Mouse (Mus musculus) c-Kit-negative CD71-positive TER-119-positive erythroid progenitor cells, embryonic 14.5 days (primary cell): Measurements from ENCODE around the gene Arhgef17.
A peak's percentile ranks its signal among the peaks of the same experiment; 100 is the strongest.
"Not testable (repeated sequence)": the region's sequence is repeated elsewhere in the genome, so short reads cannot be mapped to it uniquely, and the experiment has no call there.

Experiments used
- DNase-seq: peaks from one replicate; pipeline ENCODE4 v3.0.0-alpha.2; 2013; ENCODE audit warnings: low read depth, low spot score

Arhgef17 gene

GRCm38 (mm10) chr7:100849508-100849907, 82.4 kb downstream of the Arhgef17 start:
- DNase-seq = no peak

DNA sequence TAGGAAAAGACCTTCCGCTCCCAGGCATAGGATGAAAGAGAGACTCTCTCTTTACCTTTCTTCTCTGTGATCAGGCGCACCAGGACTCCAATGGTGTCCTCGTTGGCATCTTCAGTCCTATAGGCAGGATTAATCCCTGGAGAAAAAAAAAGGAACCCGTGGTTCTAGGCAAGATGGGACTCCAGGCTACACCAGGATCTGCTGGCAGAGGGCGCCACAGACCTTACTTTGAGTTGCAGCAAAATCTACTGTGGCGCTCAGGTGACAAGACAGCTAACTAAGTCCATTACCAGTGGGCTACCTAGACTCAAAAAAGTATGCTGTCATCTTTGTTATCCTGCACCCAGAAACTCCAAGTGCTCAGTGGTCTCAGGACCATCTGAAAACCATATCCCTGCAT, 83.2 kb downstream of the Arhgef17 start:
- DNase-seq = peak; percentile 43

DNA sequence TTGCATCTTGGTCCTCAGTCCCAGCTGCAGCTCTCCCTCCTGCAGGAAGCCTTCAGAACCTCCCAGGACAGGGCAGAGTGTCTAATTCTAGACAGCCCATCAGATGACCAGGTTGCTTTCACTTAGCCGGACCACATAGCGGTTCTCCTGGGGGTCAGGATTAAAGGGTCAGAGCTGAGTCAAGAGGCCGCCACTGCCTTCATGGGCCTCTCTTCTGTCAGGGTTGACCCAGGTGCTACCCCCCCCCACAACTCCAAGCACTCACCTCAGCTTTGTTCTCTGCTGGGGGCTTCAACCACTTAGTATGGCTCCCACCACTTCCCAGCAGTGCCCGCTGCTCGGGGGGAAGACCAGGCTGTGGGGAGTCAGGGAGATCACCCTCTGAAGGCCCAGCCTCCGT, 84.8 kb downstream of the Arhgef17 start:
- DNase-seq = no peak

GRCm38 (mm10) chr7:100846033-100846432, 85.9 kb downstream of the Arhgef17 start:
- DNase-seq = not testable (repeated sequence)

DNA sequence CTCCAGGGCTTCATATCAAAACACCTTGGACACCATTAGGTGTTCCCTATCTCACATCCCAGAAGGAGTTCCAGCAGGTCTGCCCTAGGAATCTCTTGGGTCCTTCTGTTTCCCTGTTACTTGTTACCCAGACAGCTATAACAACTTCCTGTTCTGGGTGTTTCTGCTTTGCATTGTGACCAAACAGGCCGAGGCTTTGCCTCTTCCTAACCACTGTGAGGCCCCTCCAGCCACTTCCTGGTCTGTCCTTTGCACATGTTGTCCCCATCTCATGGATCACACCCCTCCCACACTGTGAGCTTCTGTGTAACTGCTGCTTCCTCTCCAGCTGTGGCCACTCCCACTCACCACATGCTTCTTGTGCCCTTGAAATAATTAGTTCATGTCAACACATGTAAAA, 86.5 kb downstream of the Arhgef17 start:
- peak; percentile 53 for DNase-seq

- no peak for DNase-seq
Observed at GRCm38 (mm10) chr7:100845026-100845400, 86.9 kb downstream of the Arhgef17 start.

DNA sequence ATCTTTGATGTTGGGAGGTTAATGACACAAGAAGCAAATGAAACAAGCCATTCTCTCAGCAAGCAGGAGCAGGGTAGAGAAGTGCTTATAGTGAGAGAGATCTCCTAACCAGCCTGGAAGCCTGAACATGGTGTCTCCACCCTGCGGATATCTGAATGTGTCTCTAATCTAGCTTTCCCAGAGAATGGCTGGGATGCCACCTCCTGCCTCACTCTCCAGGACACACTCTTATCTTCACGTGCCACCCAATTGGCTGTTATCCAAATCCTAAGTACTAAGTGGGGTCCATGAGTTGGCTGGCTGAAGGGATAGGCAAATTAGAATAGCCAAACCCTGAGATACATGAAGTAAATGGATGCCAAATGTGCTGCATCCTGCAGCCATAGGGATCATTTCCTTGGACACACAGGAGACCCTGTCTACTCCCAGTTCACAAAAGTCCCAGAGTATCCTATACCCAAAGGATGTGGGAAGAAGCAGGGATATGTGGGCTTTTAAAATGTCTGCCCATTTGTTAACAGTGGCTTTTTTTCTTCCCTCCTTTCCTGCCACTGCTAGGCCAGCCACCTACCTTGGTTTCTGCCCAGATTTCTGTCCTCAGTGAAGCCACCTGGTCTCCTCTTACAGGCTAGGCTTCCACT, 87.4 kb downstream of the Arhgef17 start:
- peak; percentile 90 for DNase-seq

DNA sequence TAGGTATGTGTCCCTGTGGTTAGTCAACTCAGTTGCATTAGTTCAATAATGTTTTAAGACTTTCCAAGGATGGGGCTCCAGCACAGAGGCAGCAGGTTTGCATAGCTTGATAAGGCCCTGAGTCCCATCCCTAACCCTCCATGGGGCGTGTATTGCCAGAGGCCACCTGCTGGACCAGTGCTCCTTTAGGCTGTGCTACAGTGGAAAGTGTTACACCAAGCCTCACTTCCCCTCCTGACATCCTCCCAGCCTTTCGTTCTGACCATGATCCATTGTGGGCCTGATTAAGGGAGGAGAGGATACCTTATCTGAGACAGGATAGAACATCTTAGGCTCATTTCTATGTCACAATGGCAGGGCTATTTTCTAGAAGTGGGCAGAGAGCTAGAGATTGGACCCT, 88.0 kb downstream of the Arhgef17 start:
- peak; percentile 62 for DNase-seq

GRCm38 (mm10) chr7:100842175-100842574, 89.7 kb downstream of the Arhgef17 start:
- no peak for DNase-seq

DNA sequence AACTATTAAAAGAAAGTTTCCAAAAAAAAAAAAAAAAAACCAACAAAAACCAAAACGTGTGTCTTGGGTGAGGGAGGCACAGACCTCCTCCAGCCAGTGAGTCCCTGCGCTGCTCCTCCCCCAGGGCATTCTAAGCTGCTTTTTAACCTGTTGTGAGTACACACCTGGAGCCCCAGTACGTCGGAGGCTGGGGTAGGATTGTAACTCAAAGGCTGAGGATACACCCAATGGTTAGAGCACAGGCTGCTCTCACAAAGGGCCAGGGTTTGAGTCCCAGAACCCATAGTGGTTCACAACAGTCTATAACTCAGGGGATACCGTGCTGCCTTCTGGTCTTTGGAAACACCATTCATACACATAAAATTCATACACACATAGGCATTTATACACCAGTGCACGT, 90.3 kb downstream of the Arhgef17 start:
- no peak for DNase-seq

DNA sequence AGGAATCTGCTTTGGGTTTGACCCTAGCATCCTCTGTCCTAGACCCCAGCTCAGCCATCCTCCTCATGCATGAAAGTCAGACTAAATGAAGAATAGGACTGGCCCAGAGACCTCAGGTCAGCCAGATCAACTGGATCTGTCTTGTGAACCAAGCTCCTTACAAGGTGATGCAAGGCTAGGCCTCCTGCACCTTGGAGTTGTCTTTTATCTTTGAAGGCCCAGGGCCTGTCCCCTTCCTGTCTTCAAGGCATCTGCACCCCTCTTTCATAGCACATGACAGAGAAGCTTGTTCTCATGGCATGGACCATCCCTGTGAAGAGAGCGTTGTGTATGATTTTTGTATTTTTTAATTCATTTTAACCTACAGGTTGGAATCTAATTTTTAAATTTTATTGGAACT, 91.0 kb downstream of the Arhgef17 start:
- DNase-seq = no peak

DNA sequence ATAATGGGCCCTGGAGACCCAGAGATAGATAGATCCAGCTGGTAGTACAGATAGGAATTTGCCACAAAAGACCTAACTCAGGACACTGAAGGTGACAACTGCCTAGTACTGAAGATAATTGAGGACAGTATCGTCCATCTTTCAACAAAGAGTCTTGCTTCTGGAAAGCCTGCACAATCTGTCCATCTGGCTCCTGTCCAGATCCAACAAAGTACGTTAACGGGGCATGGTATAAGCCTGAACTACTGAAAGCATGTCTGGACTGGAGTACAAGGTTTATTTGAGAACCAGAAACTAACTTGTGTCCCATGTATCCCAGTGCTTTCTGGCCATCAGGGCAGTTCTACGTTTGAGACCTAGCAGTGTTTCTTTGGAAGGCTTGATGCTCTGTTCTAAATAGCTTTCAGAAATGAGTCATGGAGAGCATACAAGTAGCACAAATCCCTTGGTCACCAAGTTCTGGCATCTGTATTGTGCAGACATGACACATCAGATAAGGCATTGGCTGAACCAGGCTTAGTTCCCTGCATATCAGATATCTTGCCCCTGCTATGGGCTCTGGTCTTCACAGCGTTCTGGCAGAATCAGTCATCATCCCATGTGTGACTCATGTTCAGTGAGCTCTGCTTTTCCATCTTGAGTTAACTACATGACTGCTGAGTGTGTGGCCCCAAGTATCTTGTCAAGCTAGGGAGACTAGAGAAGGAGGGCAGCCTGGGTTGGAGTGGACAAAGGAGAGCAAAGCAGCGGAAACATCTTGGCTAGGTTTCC, 92.1 kb downstream of the Arhgef17 start:
- DNase-seq = no peak

GRCm38 (mm10) chr7:100837701-100838100, 94.2 kb downstream of the Arhgef17 start:
- no peak for DNase-seq

DNA sequence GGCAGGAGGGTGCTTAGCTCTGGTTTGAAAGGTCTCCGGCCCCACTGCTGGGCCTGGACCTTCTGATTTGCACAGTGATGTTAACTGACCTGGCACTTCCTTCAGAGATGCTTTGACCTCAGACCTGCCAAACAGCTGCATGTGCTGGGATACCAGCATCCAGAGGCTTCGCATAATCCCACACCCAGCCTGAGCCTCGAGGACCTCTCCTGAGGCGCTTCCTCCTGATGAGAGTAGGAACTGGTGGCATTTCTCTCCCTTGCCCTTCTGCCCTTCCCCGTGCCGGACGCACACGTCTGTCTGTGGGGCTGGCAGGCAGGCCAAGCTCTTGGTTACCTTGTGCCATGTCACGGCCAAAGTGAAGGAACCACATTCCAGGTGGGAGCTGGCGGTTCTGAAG, 95.2 kb downstream of the Arhgef17 start:
- no peak for DNase-seq

DNA sequence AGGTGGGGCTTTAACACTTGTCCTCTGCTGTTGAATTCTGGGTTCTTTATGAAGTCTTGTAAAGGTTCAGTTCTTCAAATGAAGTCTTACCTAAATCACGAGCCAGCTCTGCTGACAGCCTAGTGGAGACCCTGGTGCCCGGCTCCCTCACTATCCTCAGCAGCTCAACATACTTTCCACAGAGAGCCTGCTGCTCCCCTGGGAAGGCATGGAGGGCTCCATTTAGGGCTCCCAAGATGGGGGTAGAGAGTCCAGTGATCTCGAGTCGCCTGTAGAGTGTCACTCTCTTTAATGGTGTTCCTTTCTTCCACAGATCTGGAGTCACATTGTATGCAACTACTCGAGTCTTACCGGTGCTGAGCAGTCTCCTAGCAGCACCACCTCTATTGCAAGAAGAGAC, 96.2 kb downstream of the Arhgef17 start:
- DNase-seq = no peak

DNA sequence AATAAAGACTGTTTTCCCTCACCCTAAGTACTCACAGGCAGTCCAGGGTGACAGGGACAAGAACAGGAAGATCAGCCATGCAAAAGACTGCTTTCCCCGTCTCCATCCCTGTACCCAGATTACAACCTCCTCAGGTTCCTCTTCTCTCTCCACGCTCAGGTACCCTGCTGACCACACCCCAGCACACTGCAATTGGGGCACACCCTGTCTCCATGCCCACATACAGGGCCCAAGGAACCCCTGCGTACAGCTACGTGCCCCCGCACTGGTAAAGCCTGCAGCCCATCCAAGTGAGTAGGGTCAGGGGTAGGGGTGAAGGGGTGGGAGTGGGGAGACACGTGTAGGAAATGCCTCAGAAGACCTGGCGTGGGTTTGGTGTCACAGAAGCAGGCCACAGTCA, 96.7 kb downstream of the Arhgef17 start:
- DNase-seq = no peak

DNA sequence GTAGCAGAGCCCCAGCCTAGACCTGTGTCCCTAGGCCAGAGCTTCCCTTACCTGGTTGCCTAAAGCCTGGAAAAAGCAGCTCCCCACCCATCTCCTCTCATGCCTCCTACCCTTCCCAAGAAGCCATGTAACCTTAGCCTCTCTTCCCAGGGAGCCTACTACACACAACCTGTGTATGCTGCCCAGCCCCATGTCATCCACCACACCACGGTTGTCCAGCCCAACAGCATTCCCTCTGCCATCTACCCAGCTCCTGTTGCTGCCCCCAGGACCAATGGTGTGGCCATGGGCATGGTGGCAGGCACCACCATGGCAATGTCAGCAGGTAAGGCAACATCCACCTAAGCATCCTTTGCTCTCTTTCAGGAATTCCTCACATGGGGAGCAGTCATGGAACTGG, 98.0 kb downstream of the Arhgef17 start:
- no peak for DNase-seq

- no peak for DNase-seq
Observed at GRCm38 (mm10) chr7:100828549-100828948, 103.4 kb downstream of the Arhgef17 start.

DNA sequence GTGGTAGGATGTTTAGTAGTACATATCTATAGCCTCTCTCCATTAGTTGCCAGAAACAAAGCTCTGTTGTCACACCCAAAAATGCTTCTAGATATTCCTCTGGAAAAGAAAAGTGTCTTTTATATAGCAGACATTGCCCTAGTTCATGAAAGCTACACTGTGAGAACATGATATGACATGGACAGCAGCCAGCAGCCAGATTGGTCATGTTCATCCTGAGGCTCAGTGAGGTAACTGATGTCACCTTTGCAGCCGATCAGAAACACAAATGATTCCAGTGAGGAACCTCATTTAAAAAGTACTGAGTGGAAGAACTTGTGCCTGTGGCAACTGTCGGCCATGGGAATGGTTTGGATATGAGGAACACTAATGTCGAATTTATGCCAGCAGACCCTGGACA, 107.2 kb downstream of the Arhgef17 start:
- DNase-seq = no peak
